Mouse (Mus musculus): ENCODE results near the gene Fsd1. TPM values are rescaled to one million over a fixed set of nuclear protein-coding genes. Genes with fewer than 3 reads are reported as not detected.

Gene Fsd1
- polyA plus RNA-seq, 1 experiment = 1.2 TPM

- peaks cover 69% of the 10 kb centered on the region for H3K36me3 ChIP-seq (ENCODE audit: control insufficient read depth, insufficient read depth)
- H3K4me3 ChIP-seq (ENCODE audit: insufficient read depth, poor library complexity, severe bottlenecking) = no peak overlapping the region
- TF ChIP-seq FOSL1 (IDR thresholded peaks at IDR 0.05; ENCODE audit: insufficient read depth, low read length, poor library complexity, severe bottlenecking) (no peak), CTCF (IDR thresholded peaks at IDR 0.05; ENCODE audit: control insufficient read depth, insufficient read depth, insufficient read length) (no peak), MYOD1 (IDR thresholded peaks at IDR 0.05; ENCODE audit: control insufficient read depth, insufficient read length, low read depth) (no peak), MAX (IDR thresholded peaks at IDR 0.05) (no peak), CEBPB (IDR thresholded peaks at IDR 0.05; ENCODE audit: low read depth) (no peak), MYOG (IDR thresholded peaks at IDR 0.05; ENCODE audit: control insufficient read depth, extremely low read depth, insufficient read length) (no peak), USF1 (IDR thresholded peaks at IDR 0.05; ENCODE audit: low read depth) (no peak)
- H3K79me3 ChIP-seq (ENCODE audit: low read depth) = peaks cover 3% of the 10 kb centered on the region
- no peak overlapping the region for H3ac ChIP-seq (ENCODE audit: control insufficient read depth, insufficient read length, low read depth)
- peaks cover 19% of the 10 kb centered on the region for H3K79me2 ChIP-seq (ENCODE audit: control insufficient read depth, insufficient read depth)
- H3K27me3 ChIP-seq (ENCODE audit: control insufficient read depth, insufficient read depth, insufficient read length) = no peaks in the 10 kb centered on the region
These were observed 30.1 kb downstream of the Fsd1 start for GRCm38 (mm10) chr17:56016382-56016781.

- no peak for TF ChIP-seq MYOG (IDR thresholded peaks at IDR 0.05; ENCODE audit: control insufficient read depth, extremely low read depth, insufficient read length)
- no peak for TF ChIP-seq CEBPB (IDR thresholded peaks at IDR 0.05; ENCODE audit: low read depth)
- TF ChIP-seq MAX (IDR thresholded peaks at IDR 0.05) = no peak
- TF ChIP-seq MYOD1 (IDR thresholded peaks at IDR 0.05; ENCODE audit: control insufficient read depth, insufficient read length, low read depth) = no peak
- no peak for TF ChIP-seq FOSL1 (IDR thresholded peaks at IDR 0.05; ENCODE audit: insufficient read depth, low read length, poor library complexity, severe bottlenecking)
- no peak for TF ChIP-seq CTCF (IDR thresholded peaks at IDR 0.05; ENCODE audit: control insufficient read depth, insufficient read depth, insufficient read length)
- TF ChIP-seq USF1 (IDR thresholded peaks at IDR 0.05; ENCODE audit: low read depth) = no peak
- Histone ChIP-seq H3K27me3 (ENCODE audit: control insufficient read depth, insufficient read depth, insufficient read length) (no peaks in the 10 kb centered on the region), H3K79me3 (ENCODE audit: low read depth) (peaks cover 10% of the 10 kb centered on the region), H3K4me3 (ENCODE audit: insufficient read depth, poor library complexity, severe bottlenecking) (no peak overlapping the region), H3K36me3 (ENCODE audit: control insufficient read depth, insufficient read depth) (peaks cover 68% of the 10 kb centered on the region), H3ac (ENCODE audit: control insufficient read depth, insufficient read length, low read depth) (no peak overlapping the region), H3K79me2 (ENCODE audit: control insufficient read depth, insufficient read depth) (peaks cover 26% of the 10 kb centered on the region)
These were observed 30.8 kb downstream of the Fsd1 start for GRCm38 (mm10) chr17:56016793-56017785.

DNA sequence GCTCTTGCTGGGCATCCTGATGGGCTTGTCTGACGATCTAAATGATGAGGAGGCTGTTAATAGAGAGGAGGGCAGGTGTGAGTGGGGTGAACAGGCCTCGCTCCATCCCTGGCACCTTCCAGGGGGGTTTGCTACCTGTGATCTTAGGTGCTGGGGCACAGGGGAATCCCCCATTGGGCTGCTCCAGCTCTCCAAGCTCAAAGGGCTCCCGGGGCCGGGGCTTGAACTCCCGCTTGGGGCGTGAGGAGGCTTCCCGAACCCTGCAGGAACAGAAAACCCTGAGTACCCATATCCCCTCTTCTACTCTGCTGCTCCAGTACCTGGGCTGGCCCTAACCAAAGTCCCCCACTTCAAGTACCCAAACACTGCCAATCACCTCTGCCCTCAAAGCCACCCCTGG, 31.5 kb downstream of the Fsd1 start:
- H3K36me3 ChIP-seq (ENCODE audit: control insufficient read depth, insufficient read depth) = peaks cover 62% of the 10 kb centered on the region
- H3K79me2 ChIP-seq (ENCODE audit: control insufficient read depth, insufficient read depth) = peaks cover 34% of the 10 kb centered on the region
- TF ChIP-seq FOSL1 (IDR thresholded peaks at IDR 0.05; ENCODE audit: insufficient read depth, low read length, poor library complexity, severe bottlenecking) (no peak), MYOD1 (IDR thresholded peaks at IDR 0.05; ENCODE audit: control insufficient read depth, insufficient read length, low read depth) (no peak), CEBPB (IDR thresholded peaks at IDR 0.05; ENCODE audit: low read depth) (no peak), USF1 (IDR thresholded peaks at IDR 0.05; ENCODE audit: low read depth) (no peak), MYOG (IDR thresholded peaks at IDR 0.05; ENCODE audit: control insufficient read depth, extremely low read depth, insufficient read length) (no peak), MAX (IDR thresholded peaks at IDR 0.05) (no peak), CTCF (IDR thresholded peaks at IDR 0.05; ENCODE audit: control insufficient read depth, insufficient read depth, insufficient read length) (no peak)
- no peak overlapping the region for H3K4me3 ChIP-seq (ENCODE audit: insufficient read depth, poor library complexity, severe bottlenecking)
- H3ac ChIP-seq (ENCODE audit: control insufficient read depth, insufficient read length, low read depth) = no peak overlapping the region
- H3K79me3 ChIP-seq (ENCODE audit: low read depth) = peaks cover 17% of the 10 kb centered on the region
- H3K27me3 ChIP-seq (ENCODE audit: control insufficient read depth, insufficient read depth, insufficient read length) = no peaks in the 10 kb centered on the region

DNA sequence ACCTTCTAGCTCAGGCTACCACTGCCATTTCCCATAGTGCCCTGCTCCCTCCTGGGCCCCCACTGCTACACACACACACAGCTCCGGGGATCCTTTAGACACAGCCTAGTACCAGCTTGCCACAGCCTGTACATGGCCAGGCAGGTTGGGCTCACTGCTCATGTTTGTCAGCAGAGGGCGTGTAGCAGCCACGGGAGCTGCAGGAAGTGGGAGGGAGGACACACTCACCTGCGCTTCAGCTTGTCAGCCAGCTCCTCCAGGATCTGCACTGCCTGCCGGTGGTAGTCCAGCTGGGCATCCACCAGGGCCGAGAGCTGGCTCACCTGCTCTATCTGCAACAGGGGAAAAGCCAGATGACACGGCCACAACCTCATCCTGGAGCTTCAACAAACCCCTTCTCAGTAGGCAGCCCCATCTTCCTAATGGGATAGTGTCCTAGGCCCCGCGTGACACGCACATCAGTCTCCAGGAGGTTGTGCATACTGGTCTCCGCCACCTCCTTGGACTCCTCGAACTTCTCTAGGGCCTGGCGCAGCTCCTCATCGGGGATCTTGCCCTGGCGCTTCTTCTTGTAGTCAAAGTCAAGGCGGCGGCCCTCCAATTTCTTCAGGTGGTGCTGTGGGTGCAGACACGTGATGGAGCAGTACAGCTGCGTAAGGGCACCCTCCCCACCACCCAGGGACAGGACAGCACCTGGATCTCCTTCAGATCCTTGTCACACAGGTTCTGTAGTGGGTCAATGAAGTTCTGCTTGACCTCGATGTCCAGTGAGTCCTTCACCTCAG, 32.2 kb downstream of the Fsd1 start:
- peaks cover 40% of the 10 kb centered on the region for H3K79me2 ChIP-seq (ENCODE audit: control insufficient read depth, insufficient read depth)
- H3K36me3 ChIP-seq (ENCODE audit: control insufficient read depth, insufficient read depth) = peaks cover 65% of the 10 kb centered on the region
- H3K79me3 ChIP-seq (ENCODE audit: low read depth) = peaks cover 24% of the 10 kb centered on the region
- TF ChIP-seq CTCF (IDR thresholded peaks at IDR 0.05; ENCODE audit: control insufficient read depth, insufficient read depth, insufficient read length) = peak; percentile 48
- no peak for TF ChIP-seq MYOD1 (IDR thresholded peaks at IDR 0.05; ENCODE audit: control insufficient read depth, insufficient read length, low read depth)
- TF ChIP-seq USF1 (IDR thresholded peaks at IDR 0.05; ENCODE audit: low read depth) = no peak
- no peak overlapping the region for H3K4me3 ChIP-seq (ENCODE audit: insufficient read depth, poor library complexity, severe bottlenecking)
- H3ac ChIP-seq (ENCODE audit: control insufficient read depth, insufficient read length, low read depth) = no peak overlapping the region
- no peaks in the 10 kb centered on the region for H3K27me3 ChIP-seq (ENCODE audit: control insufficient read depth, insufficient read depth, insufficient read length)

DNA sequence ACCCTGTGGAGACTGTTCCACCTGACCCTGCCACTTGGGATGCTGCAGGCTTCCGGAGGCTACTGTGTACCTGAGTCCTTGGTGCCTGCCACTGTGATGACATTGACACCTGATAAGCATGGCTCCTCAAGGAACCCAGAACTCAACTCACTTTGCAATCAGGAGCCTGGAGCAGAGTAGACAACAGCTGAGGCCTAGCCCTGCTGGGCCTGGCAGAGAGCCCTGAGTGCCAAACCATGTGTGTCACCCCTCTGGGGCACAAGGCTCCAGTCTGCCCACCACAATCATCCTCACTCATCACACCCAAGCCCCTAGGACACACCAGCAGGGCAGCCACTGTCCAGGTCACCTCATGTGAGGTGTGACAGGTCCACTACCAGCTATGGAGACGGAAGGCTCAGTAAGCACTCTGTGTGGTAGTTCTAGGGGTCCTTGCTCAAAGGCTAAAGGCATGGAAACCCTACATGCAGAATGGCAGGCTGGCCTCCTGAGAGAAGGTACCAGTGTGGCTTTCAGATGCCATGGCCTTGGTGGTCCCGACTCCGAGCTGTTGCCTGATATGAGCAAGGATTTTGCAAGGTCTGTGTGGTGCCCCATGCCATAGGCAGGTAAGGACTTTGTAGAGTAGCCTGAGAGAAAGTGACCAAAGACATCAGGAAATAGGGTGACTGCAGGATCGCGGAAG, 34.2 kb downstream of the Fsd1 start:
- Histone ChIP-seq H3K36me3 (ENCODE audit: control insufficient read depth, insufficient read depth) (peaks cover 62% of the 10 kb centered on the region), H3ac (ENCODE audit: control insufficient read depth, insufficient read length, low read depth) (no peak overlapping the region), H3K79me3 (ENCODE audit: low read depth) (peaks cover 43% of the 10 kb centered on the region), H3K79me2 (ENCODE audit: control insufficient read depth, insufficient read depth) (peaks cover 60% of the 10 kb centered on the region), H3K27me3 (ENCODE audit: control insufficient read depth, insufficient read depth, insufficient read length) (no peaks in the 10 kb centered on the region), H3K4me3 (ENCODE audit: insufficient read depth, poor library complexity, severe bottlenecking) (no peak overlapping the region)
- TF ChIP-seq FOSL1 (IDR thresholded peaks at IDR 0.05; ENCODE audit: insufficient read depth, low read length, poor library complexity, severe bottlenecking) (no peak), CEBPB (IDR thresholded peaks at IDR 0.05; ENCODE audit: low read depth) (no peak), MYOG (IDR thresholded peaks at IDR 0.05; ENCODE audit: control insufficient read depth, extremely low read depth, insufficient read length) (no peak), MAX (IDR thresholded peaks at IDR 0.05) (no peak), USF1 (IDR thresholded peaks at IDR 0.05; ENCODE audit: low read depth) (no peak), MYOD1 (IDR thresholded peaks at IDR 0.05; ENCODE audit: control insufficient read depth, insufficient read length, low read depth) (no peak), CTCF (IDR thresholded peaks at IDR 0.05; ENCODE audit: control insufficient read depth, insufficient read depth, insufficient read length) (no peak)

All from C2C12 (cell line).